Mouse (Mus musculus): Measurements from ENCODE around the gene Asxl2.

DNA sequence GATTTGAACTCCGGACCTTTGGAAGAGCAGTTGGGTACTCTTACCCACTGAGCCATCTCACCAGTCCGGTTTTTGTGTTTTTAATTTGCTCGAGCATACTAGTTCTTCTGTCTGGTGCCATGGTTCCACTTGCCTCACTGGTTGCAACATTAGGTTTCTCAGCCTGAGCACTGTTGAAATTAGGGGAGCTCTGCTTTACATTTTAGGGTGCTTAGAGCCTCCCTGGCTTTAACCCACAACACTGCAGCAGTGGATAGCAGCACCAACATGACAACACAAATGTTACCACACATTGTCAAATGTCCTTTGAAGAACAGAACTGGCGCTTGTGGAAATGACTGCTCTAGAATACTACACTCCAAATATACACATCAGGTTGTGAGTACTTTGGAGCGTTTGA is 98.9 kb downstream of the Asxl2 start:
- no peak for TF ChIP-seq FLI1 (IDR thresholded peaks at IDR 0.05; ENCODE audit: low read length)
- TF ChIP-seq GATA1 (IDR thresholded peaks at IDR 0.05; ENCODE audit: borderline replicate concordance, low read length) = no peak
